Mouse (Mus musculus): Measurements from ENCODE around the gene Adamts5.

- TF ChIP-seq CTCF (IDR thresholded peaks at IDR 0.05; ENCODE audit: borderline replicate concordance, control insufficient read depth, extremely low read depth, insufficient read depth, low read length, poor library complexity), result no peak
- no peak for TF ChIP-seq POLR2A (IDR thresholded peaks at IDR 0.05; ENCODE audit: control insufficient read depth, extremely low read depth, insufficient read depth, low read length, poor library complexity)
Measured at GRCm38 (mm10) chr16:85854505-85854904, 47.1 kb downstream of the Adamts5 start.
